Mouse (Mus musculus) liver (tissue): ENCODE results near the gene Shh.

Experiments
- DNase-seq: peaks from one replicate; pipeline ENCODE4 v3.0.0-alpha.2; 2020; ENCODE audit warnings: mixed read lengths

The Shh gene

DNA sequence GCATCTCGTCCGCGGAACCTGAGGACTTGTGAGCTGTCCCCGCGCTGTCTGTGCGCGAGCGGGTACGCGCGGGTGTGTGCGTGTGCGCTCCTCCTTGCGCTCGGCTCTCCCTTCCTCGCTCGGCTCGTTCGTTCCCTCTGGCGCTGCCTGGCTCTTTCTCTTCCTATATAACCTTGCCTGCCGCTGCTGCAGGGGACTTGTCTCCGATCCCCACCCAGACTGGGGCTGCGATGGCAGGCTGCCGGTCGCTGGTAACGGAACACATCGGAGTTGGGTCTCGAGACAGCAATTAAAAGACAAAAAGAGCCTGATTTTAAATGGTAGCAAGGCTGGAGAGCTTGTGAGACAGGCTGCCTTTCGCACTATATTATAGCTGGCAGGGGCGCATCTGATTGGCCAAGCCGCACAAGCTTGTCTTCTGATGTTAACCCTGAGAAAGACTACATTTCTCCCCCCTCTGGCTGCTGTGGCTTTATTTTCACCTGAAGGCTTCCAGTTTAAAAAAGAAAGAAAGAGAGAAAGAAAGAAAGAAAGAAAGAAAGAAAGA is at the start of gene Shh:
Shh (minus strand) TSS at position 497 of the 547 bp plus-strand sequence.
- no peak for DNase-seq

DNA sequence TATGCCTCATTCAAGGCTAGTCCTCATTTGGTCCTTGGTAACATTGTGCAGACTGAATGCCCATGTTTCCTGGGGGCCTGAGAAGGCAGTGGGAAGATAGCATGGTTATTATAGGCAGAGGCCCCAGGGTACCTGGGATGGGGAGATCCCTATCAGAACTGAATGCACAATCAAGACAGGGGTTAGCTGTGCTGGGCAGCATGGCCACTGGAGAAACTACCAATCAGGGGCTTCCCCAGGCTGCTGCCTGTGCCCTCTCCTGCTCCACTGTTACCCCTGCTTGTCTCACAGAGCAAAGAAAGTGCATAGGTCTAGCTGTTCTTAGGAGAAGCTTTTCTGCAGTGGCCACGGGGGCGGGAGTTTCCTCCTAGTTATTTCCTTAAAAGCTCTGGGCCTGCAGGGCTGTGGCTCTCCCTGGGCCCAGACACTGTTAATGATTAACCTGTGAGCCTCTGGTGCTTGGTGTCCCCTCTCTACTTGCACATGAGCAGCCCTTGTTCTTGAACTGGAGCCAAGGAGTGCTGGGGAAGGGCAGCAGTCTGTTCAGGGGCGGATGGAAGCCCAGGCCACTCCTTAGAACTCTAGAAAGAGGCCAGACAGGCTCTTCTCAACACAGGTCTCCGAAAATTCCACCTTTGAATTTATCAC is 33.9 kb upstream of the Shh start:
- peak; percentile 36 for DNase-seq

DNA sequence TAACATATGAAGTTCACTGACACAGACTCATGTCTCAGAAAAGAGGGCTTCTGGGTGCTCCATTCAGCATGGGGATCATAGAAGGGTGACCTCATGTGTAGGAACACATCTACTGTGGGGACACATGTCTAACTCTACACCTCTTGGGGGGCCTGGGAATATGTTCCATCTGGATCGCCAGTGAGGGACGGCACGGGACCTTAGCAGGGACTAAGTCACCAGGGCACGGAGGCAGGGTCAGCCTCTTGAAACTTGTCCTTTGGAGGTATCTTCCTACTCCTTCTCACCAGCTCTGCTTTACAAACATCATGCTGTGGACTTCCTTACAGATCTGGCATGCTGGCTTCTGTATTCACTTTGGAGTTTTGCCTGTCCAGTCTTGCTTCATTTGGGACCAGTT is 31.8 kb upstream of the Shh start:
- DNase-seq, result no peak

DNA sequence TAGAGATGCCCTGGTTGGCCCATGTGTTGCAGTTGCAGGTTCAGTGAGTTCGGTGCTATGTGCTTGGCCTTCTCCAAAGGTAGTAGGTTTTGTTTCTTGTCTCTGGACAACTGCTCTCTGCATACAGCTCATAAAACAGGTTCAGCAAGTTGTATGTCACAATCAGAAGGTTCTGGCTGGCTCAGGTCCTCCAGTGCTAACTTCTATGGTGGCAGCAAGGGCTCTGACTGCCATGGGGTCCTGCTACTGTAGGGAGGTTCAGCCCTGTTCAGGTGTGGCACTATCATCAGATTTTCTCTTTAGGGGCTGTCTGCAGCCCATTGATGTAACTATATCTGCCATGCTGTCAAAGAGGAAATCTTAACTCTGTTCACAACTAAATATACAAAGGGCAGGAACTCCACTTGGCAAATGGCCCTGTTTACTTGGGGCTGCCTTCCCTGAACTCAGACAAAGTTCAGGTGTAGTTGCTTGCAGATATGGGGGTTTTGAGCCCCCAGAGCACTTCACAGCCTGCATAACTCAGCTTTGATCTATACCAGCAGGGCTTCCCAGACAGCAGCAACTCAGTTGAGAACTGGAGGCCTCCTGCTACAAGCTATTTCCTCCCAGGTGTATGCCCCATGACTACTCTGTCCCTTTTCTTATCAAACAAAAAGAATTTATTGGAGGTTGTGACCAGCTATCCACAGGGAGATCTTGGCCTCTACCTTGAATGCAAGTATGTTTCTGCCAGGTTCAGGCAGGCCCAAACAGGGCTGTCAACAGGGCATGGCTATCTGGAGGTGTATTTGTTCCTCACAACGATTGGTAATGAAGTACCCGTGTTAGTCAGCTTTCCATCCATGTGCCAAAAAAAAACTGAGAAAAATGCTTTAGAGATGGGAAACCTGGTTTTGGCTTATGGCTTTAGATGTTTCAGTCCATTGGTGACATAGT is 28.9 kb upstream of the Shh start:
- DNase-seq, result no peak

DNA sequence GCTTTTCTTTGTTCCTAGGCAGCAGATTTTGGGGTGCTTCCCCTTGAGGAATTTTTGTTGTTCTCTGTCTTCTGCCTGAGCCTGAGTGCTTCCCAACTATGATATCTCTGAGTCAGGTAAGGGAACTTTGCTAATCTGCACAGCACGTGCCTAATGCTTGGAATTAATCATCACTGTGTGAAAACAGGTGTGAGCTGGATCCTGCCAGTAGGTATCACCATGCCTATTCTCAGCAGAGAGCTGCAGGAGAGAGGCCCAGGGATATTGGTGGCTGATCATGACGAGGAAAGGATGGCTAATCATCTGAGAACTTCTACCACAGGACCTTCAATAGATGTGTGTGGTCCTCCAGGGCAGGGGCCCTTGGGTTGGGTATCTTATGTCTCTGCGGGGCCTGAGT is 26.5 kb upstream of the Shh start:
- no peak for DNase-seq

DNA sequence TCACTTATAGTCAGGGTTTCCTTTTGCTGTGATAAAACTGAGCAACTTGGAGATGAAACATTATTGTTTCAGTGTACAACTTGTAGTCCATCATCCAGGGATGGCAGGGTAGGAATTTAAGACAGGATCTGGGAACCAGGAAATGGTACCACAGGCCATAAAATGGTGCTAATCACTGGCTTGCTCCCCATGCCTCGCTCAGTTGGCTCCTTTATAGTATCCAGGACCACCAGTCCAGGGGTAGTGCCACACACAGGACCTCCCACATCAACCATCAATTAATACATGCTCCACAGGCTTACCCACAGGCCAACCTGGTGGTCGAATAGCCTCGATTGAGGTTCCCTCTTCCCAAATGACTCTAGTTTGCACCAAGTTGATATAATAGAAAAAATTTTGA is 15.9 kb upstream of the Shh start:
- DNase-seq, result no peak

DNA sequence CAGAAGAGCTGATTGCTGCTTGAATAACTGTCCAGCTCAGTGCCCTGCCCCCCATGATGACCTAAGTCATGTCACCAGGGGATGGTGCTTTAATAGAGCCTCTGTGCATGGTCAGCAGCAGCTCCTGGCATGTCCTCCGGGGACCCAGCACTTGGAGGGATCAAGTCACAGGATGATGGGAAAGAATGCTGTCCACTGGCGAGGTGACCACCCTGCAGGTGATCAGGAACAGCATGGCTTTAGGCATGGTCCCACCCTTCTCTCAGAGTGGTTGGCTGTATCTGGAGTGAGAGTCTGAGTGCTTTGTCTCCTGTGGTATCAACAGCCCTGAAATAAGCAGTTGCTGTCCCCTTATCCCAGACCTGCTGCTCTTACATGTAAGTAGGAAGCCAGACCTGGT is 14.7 kb upstream of the Shh start:
- DNase-seq, result no peak

DNA sequence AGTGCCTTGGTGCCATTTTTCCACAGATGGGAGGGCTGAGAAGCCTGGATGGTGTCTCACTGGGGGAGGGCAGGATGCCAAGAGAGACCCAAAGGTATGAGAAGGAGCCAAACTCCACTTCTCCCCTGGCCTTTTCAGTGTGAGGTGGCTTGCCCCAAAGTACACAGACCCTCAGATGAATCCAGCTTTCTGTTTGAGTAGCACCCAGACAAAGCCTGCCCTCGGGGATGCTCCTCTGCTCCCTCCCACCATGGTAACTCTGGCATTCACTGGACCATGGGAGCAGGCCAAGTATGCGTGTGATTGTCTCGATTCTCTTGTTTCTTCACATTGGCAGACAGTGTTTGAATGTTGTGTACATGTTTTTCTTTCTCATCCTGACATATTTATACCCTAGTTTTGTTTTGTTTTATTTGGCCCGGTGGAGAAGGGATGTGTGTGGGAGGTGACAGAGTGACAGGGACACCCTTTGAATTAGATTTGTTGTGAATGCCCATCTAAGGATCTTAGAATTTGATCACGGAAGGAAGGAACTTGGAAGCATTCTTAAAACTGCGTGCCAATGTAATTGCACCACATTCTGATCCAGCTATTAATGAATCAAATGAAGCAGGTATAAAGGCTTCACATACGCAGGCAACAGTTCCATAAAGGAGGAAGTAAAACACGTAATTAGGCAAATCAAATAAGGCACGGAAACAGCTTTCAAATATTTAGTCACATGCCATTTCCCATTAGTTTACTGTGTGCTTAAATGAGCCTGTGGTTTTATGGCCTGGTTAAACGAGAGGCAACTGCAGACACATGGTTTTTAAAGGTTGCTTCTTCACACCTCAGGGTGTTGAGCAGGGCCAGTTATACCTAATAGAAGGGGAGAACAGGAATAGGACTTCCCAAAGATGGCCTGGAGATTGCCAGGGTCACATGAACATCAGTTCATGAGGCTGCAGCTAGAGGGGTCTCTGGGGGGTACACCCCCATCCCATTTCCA is 9.6 kb upstream of the Shh start:
- DNase-seq, result no peak

DNA sequence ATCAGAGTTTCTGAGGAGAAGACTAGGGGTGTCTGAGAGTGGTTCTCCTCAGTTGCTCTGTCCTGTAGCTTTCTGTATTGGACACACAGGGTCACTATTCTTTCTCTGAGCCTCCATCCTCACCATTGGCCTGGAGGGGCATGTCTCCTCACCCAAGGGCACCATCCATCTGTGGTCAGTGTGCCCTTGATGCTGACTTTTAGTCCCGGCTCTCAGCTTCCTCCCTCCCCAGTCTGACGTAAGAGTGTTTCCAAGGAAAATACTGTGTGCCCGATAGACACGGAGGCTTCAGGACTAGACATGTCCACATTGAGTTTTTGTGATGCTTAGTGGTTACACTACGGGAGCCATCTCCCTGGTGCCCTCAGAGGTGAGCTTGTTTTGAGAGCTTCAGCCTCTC is 6.5 kb upstream of the Shh start:
- DNase-seq, result no peak

DNA sequence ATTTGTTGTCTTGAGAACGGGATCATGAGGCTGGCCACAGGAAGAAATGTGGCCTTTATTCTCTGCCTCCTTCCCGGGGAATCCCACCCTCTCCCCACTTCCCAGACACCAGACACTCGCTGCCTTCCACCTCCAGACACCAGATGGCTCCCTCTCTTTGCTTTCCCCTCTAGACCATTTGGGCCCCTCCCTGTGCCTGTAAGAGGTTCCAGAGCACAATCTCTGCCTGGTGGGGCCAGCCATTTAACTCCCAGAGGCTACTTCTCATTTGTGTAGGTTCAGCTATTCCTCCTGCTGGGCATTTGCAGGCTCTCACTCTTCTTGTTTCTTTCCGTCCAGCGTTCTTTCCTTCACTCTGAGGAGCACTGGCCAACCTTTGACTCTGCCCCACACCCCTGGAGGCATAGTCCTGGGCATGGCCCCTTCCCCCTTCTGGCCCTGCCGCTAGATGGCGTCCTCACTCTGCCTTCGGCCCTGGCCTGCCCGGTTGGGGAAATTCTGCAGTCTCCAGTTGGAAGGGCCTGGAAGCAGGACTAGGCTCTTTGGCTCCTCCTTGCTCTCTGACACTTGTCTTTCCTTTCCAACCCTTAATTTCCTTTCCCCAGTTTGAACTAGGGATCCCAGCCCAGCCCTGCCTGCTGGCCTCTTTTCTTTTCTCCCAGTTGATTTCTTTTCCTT is 2.6 kb upstream of the Shh start:
- DNase-seq, result peak; percentile 44

DNA sequence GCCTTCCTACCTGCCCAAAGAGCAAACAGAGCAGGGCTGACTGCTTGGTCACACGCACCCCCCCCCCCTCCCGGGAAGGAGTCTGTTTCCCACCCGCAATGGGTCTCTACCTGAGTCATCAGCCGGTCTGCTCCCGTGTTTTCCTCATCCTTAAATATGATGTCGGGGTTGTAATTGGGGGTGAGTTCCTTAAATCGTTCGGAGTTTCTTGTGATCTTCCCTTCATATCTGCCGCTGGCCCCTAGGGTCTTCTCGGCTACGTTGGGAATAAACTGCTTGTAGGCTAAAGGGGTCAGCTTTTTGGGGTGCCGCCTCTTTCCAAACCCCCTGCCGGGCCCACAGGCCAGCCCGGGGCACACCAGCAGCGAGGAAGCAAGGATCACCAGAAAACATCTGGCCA is 705 bp downstream of the Shh start:
- no peak for DNase-seq

DNA sequence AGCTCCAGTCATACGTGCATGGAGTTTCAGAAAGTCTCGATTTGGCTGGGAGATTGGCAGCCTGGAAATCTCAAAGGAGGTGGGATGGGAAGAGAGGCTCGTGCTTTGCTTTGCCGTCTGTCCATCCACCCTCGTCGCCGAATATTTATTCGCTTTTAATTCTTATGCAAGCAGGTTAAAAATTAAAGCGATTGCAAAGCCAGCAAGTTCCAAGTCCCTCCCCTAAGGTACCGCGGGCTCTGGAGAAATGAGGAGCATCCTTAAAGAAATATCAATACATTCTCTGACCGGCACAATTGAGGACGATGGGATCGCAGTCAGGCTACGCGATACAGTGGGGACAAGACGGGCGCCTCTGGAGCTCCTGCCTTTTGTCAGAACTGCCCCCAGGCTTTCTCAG is 1.5 kb downstream of the Shh start:
- no peak for DNase-seq

DNA sequence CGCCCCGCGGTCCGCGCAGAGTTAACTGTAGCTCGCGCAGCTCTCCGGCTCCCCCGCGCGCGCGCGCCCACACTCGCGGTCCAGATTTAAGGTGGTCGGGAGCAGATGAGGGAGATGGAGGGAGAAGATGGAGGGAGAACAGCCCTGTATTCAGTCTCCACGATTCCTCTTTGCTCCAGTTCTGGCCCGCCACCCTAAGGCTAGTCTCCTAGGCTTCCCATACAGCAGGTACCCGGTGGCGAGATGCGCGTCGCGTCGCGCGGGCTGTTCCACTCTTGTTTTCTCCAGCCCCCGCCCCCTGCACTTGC is 2.0 kb downstream of the Shh start:
- no peak for DNase-seq

DNA sequence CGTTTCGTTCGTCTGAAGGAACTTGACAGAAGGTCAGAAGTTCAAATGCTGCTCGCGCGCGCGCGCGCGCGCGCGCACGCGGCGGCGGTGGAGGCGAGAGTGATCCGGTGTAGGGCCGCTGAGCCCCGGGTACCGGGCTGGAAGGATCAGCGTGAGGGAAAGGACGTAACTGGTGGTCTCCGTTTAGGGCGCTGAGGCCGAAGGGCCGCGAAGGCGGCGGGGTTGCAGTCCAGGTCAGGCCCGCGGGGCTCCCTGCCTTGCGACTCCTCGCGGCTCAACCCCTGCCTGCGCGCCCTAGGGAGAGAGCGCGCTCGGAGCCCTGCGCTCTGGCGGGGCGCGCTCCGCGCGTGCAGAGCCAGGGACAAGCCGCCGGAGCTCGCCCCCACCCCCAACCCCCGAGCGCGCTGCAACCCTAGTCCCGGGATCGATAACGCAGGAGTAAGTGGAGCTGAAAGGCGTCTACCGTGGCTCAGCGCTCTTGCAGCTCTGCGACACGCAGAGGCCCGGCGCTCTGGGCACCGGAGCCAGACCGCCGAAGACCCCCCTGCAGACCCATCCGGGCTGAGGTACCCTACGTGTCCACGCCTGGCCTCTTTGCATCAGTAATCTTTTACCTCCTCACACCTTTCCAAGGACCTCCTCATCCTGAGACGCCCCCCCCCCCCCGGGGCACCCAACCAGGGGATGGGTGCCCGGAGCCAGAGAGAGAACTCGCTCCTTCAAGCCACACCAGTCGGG is 2.5 kb downstream of the Shh start:
- no peak for DNase-seq

DNA sequence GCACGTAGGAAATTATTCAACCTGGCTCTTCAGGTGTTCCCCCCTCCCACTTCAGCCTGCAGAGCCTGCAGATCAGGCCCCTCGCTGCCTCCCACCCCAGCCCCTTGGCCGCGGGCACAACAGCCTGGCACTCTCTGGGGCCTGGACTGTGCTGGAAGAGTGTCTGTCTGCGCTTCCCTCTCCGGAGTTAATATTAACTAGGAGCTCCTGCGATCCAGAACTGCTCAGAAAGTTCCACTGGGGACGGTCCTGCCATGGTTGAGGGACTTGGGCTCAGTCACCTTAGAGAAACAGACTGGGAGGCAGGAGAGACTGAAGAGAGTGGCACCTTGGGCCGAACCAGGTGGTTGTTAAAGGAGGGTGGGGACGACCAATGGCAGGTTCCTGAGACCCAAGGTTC is 3.4 kb downstream of the Shh start:
- no peak for DNase-seq

DNA sequence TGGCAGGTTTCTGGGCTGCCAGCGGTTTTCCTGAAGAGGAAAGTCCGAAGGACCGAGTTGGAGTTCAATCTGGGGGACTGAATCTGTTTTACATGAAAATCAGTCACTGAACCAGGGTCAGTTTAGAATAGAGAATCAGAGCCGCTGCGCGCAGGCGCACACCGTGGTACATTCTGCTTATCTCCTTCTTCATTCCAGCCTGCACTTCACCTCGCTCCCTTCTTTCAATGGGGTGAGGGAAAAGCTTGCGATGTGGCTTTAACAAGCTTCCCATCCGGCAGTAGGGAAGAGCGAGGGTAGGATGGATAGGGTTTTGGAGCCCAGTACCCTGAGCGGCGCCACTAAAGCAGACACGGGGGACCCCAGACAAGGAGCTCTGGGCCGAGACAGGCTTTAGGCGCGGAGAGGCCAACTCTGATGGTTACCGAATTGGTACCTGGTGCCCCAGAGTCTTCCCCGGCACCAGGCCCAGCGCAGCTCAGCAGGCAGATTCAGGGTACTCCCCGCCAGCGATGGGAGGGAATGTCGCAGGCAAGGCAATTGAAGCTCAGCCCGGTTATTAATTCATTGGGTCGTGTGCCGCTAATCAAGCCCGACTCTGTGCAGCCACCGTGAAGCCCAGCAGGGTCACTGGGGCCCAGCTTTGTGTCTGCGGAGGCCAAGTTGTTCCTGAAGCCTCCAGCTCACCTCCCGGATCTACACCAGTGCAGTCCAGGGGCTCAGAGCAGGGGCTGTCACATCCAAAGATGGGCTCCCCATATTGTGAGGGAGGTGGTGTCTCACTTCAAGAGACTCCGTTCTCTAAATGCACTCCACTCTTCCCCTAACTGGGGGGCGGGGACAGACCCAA is 4.1 kb downstream of the Shh start:
- no peak for DNase-seq

DNA sequence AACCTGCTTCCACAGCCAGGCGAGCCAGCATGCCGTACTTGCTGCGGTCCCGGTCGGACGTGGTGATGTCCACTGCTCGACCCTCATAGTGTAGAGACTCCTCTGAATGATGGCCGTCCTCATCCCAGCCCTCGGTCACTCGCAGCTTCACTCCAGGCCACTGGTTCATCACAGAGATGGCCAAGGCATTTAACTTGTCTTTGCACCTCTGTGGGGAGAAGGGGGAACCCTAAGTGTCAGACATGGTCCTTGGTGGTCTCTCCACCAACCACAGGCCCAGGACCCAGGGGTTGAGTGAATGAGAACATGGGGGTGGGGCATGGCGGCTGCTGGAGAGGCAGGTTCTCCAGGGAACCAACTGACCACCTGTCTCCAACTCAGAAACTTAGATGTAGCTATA is 5.7 kb downstream of the Shh start:
- DNase-seq, result no peak

DNA sequence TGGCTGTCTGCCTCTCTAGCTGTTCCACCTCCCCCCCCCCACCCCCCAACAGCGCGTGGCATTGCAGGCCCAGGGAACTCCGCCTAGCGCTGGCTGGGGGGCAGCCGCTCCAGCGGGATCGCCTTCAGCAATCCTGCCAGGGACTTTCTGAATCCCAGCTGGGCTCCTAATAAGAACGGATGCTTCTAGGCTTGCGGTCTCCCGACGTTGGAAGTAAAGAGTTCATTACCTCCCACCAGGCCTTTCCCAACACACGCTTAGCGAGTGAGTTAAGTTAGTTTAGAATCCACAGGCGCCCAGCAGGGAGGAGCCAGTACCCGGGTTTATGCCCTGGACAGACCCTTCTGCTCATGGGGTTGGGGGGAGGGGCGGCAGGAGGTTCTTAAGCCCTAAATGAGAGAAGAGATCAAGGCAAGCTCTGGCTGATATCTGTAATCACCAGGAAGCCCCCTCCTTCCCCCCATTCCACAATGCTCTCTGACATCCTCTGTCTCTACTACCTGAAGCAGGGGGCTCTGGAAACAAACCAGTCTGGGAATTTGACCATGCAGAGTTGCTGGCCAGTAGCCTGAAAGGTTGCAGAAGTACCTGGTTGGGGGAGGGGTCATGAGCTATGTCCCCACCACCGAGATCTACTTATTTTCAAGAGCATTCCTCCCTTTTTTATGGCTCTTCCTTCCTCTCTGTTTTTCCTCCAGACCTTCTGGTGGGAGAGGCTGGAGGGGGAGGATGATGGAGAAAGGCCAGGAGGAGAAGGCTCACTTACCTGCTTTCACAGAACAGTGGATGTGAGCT is 6.3 kb downstream of the Shh start:
- DNase-seq, result no peak

DNA sequence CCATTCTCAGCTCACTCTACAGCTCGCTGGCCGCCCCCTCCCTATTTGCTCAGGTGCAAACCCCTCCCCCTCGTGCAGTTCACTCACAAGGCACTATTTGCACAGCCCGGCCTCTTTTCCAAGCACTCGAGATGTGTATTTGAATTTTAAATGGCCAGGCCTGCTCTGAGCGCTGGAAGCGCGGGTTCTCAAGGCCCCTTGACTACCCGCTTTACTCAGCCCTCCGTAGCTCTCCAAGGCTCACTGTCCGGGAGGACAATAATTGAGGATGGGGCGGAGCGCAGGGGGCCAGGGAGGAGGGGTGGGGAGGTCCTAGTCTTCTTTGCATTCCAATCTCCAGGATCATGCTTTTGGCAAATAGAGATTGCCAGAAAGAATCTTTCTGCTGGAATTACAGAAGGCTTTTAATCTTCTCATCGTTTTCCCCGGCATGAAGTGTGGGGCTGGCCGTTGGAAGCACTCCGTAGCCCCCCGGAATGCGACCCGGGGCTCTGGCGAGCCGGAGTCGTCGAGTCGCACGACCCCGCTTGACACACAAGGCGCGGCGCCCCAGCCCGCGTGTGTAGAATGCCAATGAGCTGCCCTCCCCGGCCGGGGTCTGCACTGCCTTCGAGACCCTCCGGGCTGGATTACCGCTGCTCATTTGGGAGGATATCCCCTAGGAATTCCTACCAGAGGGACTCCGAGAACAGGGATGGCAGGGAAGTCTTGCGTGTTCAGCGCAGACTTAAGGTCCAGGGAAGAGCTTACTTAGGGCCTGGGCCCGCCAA is 7.4 kb downstream of the Shh start:
- no peak for DNase-seq
